Mouse (Mus musculus) lung, postnatal 14 days (tissue): ENCODE results near the gene Srm.

Experiments
- DNase-seq: peaks from one replicate; pipeline ENCODE4 v3.0.0; 2021

Srm gene

DNA sequence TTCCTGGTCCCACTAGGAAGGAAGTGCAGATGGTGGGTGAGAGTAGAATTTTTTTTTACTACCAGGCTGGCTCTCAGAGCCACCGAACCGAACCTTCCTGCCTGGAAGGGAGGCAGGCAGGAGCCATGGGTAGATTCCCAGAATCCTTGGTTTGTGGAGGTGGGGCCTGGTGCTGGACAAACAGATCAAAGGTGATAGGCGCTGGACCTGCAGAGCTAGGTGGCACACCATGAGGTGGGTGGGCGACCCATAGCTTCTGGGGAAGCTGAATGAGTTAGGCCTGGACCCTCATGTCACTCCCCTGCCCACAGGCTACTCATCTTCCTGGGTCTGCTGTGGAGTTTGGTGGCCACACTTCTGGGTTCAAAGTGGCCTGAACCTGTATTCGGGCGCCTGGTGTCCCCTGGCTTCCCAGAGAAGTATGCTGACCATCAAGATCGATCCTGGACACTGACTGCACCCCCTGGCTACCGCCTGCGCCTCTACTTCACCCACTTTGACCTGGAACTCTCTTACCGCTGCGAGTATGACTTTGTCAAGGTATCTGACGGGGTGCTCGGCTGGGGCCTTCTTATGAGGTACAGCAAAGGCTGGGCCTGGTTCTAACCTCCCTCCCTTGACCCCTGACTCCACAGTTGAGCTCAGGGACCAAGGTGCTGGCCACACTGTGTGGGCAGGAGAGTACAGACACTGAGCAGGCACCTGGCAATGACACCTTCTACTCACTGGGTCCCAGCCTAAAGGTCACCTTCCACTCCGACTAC is 11.2 kb downstream of the Srm start, which contains the start of gene Masp2:
Gene Masp2 (plus strand): TSS at position 198 of the 764 bp plus-strand sequence.
- DNase-seq = no peak

GRCm38 (mm10) chr4:148603376-148604139 is 12.3 kb downstream of the Srm start:
- no peak for DNase-seq

DNA sequence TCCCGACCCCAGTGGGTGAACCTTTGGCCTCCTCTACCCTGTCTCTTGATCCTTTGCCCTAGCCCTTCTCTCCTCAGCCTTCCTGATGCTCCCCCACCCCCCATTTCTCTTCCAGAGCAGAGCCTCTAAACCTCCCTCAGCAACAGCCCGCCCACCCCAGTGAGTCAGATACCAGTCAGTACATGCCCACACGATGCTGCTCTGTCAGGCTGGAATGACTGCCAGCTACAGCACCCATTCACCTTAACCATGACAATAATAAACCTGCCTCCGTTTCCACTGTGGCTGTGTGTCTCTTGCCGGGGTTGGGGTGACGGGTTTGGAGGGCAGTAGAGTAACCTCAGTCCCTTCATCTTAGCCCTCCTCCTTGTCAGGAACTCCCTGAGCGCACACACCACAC is 12.8 kb downstream of the Srm start:
- DNase-seq = no peak

DNA sequence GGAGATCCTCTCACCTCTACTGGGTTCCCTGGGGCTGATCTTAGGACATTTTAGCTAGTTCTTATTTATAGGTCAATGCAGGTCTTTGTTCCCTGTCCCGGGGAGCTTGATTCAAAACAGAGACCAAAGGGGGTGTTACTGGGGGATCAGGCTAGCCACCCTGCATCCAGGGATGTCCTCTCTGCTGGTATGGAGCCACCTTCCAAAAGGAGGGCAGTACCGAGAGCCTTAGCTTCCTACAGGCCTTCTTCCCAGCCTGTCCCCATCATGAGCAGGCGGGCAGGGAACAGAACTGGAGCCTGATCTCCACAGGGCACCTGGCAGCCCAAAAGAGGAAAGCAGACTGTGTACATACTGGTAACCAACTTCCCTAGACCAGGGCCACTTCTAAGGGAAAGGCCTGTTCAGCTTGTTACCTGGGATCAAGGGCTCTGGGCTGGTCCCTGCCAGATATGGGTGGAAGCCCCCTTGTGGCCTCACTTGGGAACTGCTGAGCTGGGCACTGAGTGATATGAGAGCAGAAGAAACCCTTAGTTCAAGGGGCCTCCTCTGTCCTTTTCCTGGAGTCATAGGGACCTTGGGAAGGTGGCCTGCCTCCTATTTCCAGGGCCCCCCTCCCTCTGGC is 13.3 kb downstream of the Srm start:
- DNase-seq = peak; percentile 78

DNA sequence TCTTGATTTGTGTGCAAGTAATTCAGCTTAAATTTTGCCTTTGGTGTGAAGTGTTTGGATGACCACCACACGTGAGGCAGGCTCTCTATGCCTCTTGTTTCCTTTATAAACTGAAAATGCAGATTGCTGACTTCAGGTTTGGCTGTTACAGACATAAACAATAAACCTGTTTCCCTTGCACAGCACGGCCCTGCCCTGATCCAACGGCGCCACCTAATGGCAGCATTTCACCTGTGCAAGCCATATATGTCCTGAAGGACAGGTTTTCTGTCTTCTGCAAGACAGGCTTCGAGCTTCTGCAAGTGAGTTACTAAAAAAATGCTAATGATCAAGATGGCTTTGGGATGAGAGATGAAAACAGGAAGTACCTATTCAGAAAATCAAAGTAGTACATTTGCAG is 16.5 kb downstream of the Srm start:
- peak; percentile 86 for DNase-seq

- DNase-seq = no peak
Measured at GRCm38 (mm10) chr4:148609805-148610204, 18.5 kb downstream of the Srm start.

- no peak for DNase-seq
Measured at GRCm38 (mm10) chr4:148610631-148611364, 19.5 kb downstream of the Srm start.

DNA sequence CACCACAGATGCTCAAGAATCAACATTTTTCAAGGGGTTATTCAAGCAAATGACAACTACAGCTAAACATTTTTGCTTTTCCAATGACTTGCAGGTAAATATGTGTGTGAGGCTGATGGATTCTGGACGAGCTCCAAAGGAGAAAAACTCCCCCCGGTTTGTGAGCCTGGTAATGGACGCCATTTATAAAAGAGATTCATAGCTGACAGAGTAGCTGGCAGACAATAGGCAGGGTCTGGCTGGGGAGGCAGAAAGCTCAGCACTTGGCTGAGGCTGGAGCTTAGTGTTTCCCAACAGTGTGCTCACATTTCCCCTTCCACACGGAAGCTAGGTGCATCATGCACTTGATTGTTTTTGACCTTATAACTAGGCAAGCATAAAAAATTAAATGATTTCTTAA is 21.3 kb downstream of the Srm start:
- no peak for DNase-seq

GRCm38 (mm10) chr4:148613738-148614137 is 22.4 kb downstream of the Srm start:
- DNase-seq = no peak

GRCm38 (mm10) chr4:148619805-148620204 is 28.5 kb downstream of the Srm start:
- DNase-seq = no peak

GRCm38 (mm10) chr4:148620718-148621117 is 29.4 kb downstream of the Srm start:
- no peak for DNase-seq

GRCm38 (mm10) chr4:148622485-148622884 is 31.2 kb downstream of the Srm start:
- no peak for DNase-seq

DNA sequence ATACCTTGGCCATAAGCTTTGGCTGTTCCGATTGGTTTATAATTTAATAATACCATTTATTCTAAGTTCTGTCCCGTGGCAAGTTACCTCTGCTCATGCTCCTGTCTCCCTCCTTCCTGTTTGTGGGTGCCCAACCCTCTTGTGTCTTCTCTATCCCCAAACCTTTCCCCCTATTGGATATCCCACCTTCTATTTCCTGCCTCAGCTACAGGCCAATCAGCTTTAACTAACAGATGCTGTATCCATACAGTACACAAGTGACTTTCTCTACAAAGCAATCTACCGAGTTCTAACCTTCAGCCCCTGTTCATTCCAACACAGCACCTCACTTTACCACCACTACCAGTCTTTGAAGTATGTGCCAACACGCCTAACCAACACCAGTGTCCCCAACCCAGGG is 32.3 kb downstream of the Srm start:
- no peak for DNase-seq

- no peak for DNase-seq
Measured at GRCm38 (mm10) chr4:148625010-148625409, 33.7 kb downstream of the Srm start.

GRCm38 (mm10) chr4:148625756-148626622 is 34.7 kb downstream of the Srm start:
- DNase-seq = no peak

GRCm38 (mm10) chr4:148626623-148627185 is 35.4 kb downstream of the Srm start, which contains the start of gene Tardbp:
Gene Tardbp (minus strand): TSS chr4:148627019.
- DNase-seq = peak; percentile 99

DNA sequence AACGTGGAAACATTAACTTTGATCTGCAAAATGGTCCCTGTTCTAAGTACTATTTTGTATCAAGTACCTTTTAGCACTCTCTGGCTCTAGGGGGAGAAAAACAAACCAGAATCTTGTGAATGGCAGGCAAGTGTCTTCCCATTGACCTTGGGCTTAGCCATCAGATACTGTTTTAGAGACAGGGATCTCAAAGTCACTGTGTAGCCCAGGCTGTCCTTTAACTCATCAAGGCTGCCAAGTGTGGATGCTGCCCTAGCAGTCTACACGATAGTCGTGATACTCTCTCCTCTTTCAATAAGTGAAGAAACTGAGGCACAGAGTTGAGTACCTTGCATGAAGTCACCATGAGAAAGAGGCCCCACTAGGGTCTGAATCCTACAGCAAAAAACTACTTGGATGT is 35.9 kb downstream of the Srm start:
- no peak for DNase-seq

GRCm38 (mm10) chr4:148632013-148632692 is 40.9 kb downstream of the Srm start:
- DNase-seq = peak; percentile 31

- DNase-seq = no peak
Measured at GRCm38 (mm10) chr4:148633395-148634061, 42.2 kb downstream of the Srm start.

- DNase-seq = no peak
Measured at GRCm38 (mm10) chr4:148635309-148635708, 44.0 kb downstream of the Srm start.
